Mouse (Mus musculus) lung, adult 2 months (tissue): ENCODE measurements at regions not wholly inside any gene's neighbourhood (a gene's known extent, or its start where the extent isn't known, plus 50 kb on each side); places are given as distances from the start of the nearest gene placed in this dataset.

Experiments
- CTCF ChIP-seq: fragments of 200-500 bp; IDR thresholded peaks from 2 replicates; pipeline ENCODE4 v1.5.1; 2011; ENCODE audit warnings: mild to moderate bottlenecking, low read length, control low read depth; ENCODE audit not compliant: insufficient read depth
- POLR2A ChIP-seq: fragments of 200-500 bp; IDR thresholded peaks from 2 replicates; pipeline ENCODE4 v1.6.1; 2011; ENCODE audit warnings: low read depth, mild to moderate bottlenecking, control low read depth, low read length, borderline replicate concordance; ENCODE audit errors: extremely low read depth

DNA sequence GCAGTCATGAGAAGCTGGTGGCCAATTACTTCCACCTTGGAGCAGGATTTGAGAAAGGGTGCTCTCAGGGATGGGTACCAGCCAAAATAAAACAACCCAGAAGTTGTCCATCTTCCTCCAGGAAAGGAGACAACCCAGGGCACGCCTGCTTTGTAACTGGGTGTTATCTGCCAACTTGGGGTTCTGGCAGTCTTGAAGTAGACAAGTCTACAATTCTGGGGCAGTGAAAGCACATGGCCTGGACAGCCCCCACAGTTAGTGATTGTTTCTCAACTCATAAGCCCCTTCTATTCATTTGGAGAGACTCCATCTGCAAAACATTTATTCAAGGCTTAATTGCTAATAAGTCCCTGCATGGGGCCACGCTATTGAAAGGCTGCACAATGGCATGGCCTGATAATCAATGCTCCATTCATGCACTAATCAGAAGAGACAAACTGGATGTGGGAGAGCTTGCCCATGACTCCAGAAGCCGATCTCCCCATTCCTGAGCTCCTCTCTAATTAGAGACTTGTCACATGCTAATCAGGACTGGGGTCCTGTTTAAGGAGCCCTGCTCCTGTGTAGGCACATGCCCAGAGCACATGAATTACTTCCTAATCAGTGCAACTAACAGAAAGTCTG, 78.0 kb upstream of the St8sia2 start:
- no peak for TF ChIP-seq POLR2A
- no peak for TF ChIP-seq CTCF
